Mouse (Mus musculus) neural tube, embryonic 11.5 days (tissue): ENCODE data around the gene Mllt1. TPM values are rescaled to one million over a fixed set of nuclear protein-coding genes. Genes with fewer than 3 reads are reported as not detected.

Experiments
- ATAC-seq: fragments of 200-750 bp; cut with Nextera tagmentation; 2 replicates; pipeline ENCODE4 v1.8.0; 2017; ENCODE audit warnings: moderate number of reproducible peaks, mild to moderate bottlenecking, moderate TSS enrichment, moderate library complexity; ENCODE audit not compliant: insufficient read depth, low FRiP score, low TSS enrichment
- DNase-seq: peaks from one replicate; pipeline ENCODE4 v3.0.0-alpha.2; 2015; ENCODE audit warnings: low spot score
- H3K27ac ChIP-seq: fragments of 300-500 bp; sonication (generic); 2 replicates; pipeline ENCODE4 v1.5.1; 2014; ENCODE audit warnings: low read depth, mild to moderate bottlenecking, low read length
- H3K27me3 ChIP-seq: fragments of 300-500 bp; sonication (generic); 2 replicates; pipeline ENCODE4 v1.6.1; 2014; ENCODE audit warnings: mild to moderate bottlenecking, low read length, mixed read lengths; ENCODE audit not compliant: control insufficient read depth, insufficient read depth
- H3K36me3 ChIP-seq: fragments of 300-500 bp; sonication (generic); 2 replicates; pipeline ENCODE4 v1.6.1; 2014; ENCODE audit warnings: mild to moderate bottlenecking, low read length, moderate library complexity, mixed read lengths; ENCODE audit not compliant: control insufficient read depth, insufficient read depth
- H3K4me1 ChIP-seq: fragments of 300-500 bp; sonication (generic); 2 replicates; pipeline ENCODE4 v1.6.1; 2014; ENCODE audit warnings: low read length, mixed read lengths; ENCODE audit not compliant: control insufficient read depth, insufficient read depth
- H3K4me2 ChIP-seq: fragments of 300-500 bp; sonication (generic); 2 replicates; pipeline ENCODE4 v1.6.1; 2014; ENCODE audit warnings: low read depth, mild to moderate bottlenecking, moderate library complexity
- H3K4me3 ChIP-seq: fragments of 300-500 bp; sonication (generic); 2 replicates; pipeline ENCODE4 v1.5.1; 2014; ENCODE audit warnings: low read depth, low read length
- H3K9ac ChIP-seq: fragments of 300-500 bp; sonication (generic); 2 replicates; pipeline ENCODE4 v1.6.1; 2014; ENCODE audit warnings: mild to moderate bottlenecking, low read length
- H3K9me3 ChIP-seq: fragments of 300-500 bp; sonication (generic); 2 replicates; pipeline ENCODE4 v1.6.1; 2016; ENCODE audit warnings: low read length; ENCODE audit not compliant: control insufficient read depth
- WGBS: fragments of 180-500 bp; shearing (Covaris S2); extraction: QIAGEN DNeasy Blood & Tissue Kit; methylation state at CpG from one replicate; pipeline ENCODE4 v1.1.7; 2014; 5-methylcytosine and 5-hydroxymethylcytosine counted together
- polyA plus RNA-seq: library from polyadenylated mRNA; unstranded; fragments of >200 nt; fragmentation: Nextera tagmentation; extraction: Ambion mirVana; gene quantifications from 2 replicates; pipeline ENCODE4 v1.2.1, GENCODE M21; 2014

Gene Mllt1
- polyA plus RNA-seq, 1 experiment from 2014 or later, result 31.2 TPM

DNA sequence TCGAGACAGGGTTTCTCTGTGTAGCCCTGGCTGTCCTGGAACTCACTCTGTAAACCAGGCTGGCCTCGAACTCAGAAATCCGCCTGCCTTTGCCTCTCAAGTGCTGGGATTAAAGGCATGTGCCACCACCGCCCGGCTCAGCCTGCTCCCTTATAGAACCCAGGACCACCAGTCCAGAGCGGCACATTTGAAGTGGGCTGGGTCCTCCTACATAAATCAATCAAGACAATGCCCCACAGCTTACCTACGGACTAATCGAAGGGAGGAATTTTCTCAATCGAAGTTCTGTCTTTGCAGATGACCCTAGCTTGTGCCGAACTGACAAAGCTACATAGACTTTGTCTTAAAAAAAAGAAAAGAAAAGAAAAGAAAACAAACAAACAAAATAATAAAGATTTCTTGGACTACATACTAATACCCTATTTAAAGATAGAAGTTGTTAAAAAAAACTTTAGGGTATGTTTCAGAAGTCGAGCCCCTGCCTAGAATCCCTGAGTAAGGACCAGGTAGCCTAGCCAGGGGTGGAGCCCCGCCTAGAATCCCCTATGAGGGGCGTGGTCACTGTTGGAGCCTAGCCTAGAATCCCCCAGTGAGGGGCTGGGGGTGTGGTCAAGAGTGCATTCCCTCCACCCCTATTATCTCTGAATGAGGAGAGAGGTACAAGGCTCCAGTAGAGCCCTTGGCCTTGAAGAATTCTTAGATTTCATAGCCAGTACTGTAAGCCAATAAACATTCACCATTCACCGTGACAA lies 38.9 kb upstream of the Mllt1 start:
- no peak for ATAC-seq

DNA sequence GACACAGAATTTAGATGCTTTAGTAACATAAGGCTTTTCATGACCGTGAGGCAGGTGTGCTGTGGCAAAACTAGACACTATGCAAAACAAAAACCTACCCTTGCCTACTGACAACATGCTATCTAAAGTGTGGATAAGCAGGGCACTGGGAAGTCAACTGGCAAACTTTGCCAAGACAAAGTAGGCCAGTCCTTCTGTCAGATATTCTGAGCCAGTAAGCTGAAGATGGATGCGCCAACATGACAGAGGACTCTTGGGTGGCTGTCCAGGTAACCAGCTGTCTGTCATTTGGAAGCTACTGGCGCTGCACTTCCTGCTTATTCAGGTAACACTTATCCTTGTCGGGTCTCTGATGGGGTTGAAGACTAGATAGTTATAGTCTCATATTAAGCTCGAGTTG lies 34.9 kb upstream of the Mllt1 start:
- Histone ChIP-seq H3K9ac (no peak overlapping the region), H3K9me3 (no peaks in the 10 kb centered on the region), H3K4me3 (no peak overlapping the region), H3K4me1 (no peaks in the 10 kb centered on the region), H3K27me3 (no peaks in the 10 kb centered on the region), H3K27ac (no peak overlapping the region), H3K36me3 (no peaks in the 10 kb centered on the region), H3K4me2 (no peak overlapping the region)
- DNase-seq, result no peak
- 72% methylated on average over 5 of the region's 5 CpGs for WGBS
- ATAC-seq, result no peak

More for the DNA sequence above, 38.9 kb upstream of the Mllt1 start:
- Histone ChIP-seq H3K27ac (no peak overlapping the region), H3K4me1 (no peaks in the 10 kb centered on the region), H3K9ac (no peak overlapping the region), H3K36me3 (no peaks in the 10 kb centered on the region), H3K9me3 (no peaks in the 10 kb centered on the region), H3K4me2 (no peak overlapping the region), H3K27me3 (no peaks in the 10 kb centered on the region), H3K4me3 (no peak overlapping the region)
- DNase-seq, result no peak
- WGBS, result 66% methylated on average over 13 of the region's 14 CpGs

DNA sequence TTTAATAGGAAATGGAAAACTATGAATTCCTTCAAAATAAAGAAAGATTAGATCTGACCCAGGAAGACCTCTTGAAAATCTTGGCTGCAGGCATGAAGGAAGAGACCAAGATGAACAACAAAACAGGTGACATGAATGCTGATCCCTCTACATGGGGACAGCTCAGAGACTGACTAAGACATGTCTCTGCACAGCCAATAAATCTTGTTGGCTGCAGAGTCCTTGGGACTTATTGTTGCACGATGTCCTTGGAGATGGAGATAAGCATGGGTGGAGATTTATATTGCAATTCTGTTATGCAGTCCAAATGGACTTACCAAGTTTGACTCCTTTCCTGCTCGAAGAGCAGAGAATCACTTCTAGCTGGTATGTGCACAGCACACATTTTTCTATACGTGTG lies 34.1 kb upstream of the Mllt1 start:
- H3K4me3 ChIP-seq, result no peak overlapping the region
- no peaks in the 10 kb centered on the region for H3K36me3 ChIP-seq
- no peak overlapping the region for H3K4me2 ChIP-seq
- 70% methylated on average over 3 of the region's 3 CpGs for WGBS
- H3K27me3 ChIP-seq, result no peaks in the 10 kb centered on the region
- H3K9ac ChIP-seq, result no peak overlapping the region
- no peaks in the 10 kb centered on the region for H3K4me1 ChIP-seq
- no peak overlapping the region for H3K27ac ChIP-seq
- no peaks in the 10 kb centered on the region for H3K9me3 ChIP-seq
- ATAC-seq, result no peak
- no peak for DNase-seq

GRCm38 (mm10) chr17:56963646-56964045 lies 28.4 kb upstream of the Mllt1 start:
- no peak overlapping the region for H3K9ac ChIP-seq
- no peaks in the 10 kb centered on the region for H3K4me1 ChIP-seq
- no peak for DNase-seq

GRCm38 (mm10) chr17:56962642-56963405 lies 27.6 kb upstream of the Mllt1 start:
- 83% methylated on average over 5 of the region's 5 CpGs for WGBS
- H3K4me2 ChIP-seq, result no peak overlapping the region

More at GRCm38 (mm10) chr17:56963646-56964045, 28.4 kb upstream of the Mllt1 start:
- Histone ChIP-seq H3K36me3 (no peaks in the 10 kb centered on the region), H3K4me2 (no peak overlapping the region), H3K27me3 (no peaks in the 10 kb centered on the region), H3K27ac (no peak overlapping the region), H3K4me3 (no peak overlapping the region), H3K9me3 (no peaks in the 10 kb centered on the region)
- no peak for ATAC-seq
- 81% methylated on average over 6 of the region's 6 CpGs for WGBS

DNA sequence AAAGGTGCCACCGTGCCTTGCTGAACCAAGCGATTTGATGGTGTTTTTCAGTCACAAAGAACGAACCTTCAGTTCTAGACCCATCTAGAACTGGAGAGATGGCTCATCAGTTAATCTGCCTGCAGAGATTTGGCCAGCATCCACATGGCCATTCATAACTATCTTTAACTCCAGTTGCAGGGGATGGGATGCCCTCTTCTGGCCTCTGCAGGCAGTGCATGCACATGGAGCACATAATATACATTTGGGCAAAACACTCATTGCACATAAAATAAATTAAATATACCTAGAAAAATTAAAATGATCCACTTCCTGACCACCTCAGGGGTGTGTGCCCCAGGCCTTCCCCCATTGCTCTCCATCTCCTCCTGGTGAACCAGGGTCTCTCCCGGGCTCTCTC lies 26.7 kb upstream of the Mllt1 start:
- no peaks in the 10 kb centered on the region for H3K9me3 ChIP-seq
- H3K4me2 ChIP-seq, result no peak overlapping the region
- H3K9ac ChIP-seq, result no peak overlapping the region
- DNase-seq (no peak), ATAC-seq (no peak)
- H3K4me3 ChIP-seq, result no peak overlapping the region
- no peaks in the 10 kb centered on the region for H3K4me1 ChIP-seq
- 90% methylated on average over 4 of the region's 4 CpGs for WGBS
- H3K27ac ChIP-seq, result no peak overlapping the region
- H3K27me3 ChIP-seq, result no peaks in the 10 kb centered on the region
- H3K36me3 ChIP-seq, result no peaks in the 10 kb centered on the region

More at GRCm38 (mm10) chr17:56962642-56963405, 27.6 kb upstream of the Mllt1 start:
- H3K27ac ChIP-seq, result no peak overlapping the region
- ATAC-seq (no peak), DNase-seq (no peak)
- H3K27me3 ChIP-seq, result no peaks in the 10 kb centered on the region
- H3K9ac ChIP-seq, result no peak overlapping the region
- no peaks in the 10 kb centered on the region for H3K36me3 ChIP-seq
- H3K4me3 ChIP-seq, result no peak overlapping the region
- H3K9me3 ChIP-seq, result no peaks in the 10 kb centered on the region
- no peaks in the 10 kb centered on the region for H3K4me1 ChIP-seq

- Histone ChIP-seq H3K9ac (no peak overlapping the region), H3K36me3 (no peaks in the 10 kb centered on the region), H3K4me3 (no peak overlapping the region), H3K4me2 (no peak overlapping the region), H3K9me3 (no peaks in the 10 kb centered on the region), H3K27me3 (no peaks in the 10 kb centered on the region), H3K27ac (no peak overlapping the region), H3K4me1 (no peaks in the 10 kb centered on the region)
- no peak for DNase-seq
- no peak for ATAC-seq
- 85% methylated on average over 4 of the region's 4 CpGs for WGBS
Observed at GRCm38 (mm10) chr17:56958667-56959066, 23.5 kb upstream of the Mllt1 start.

GRCm38 (mm10) chr17:56957763-56958429 lies 22.7 kb upstream of the Mllt1 start:
- H3K4me2 ChIP-seq, result no peak overlapping the region
- no peak for DNase-seq

More at GRCm38 (mm10) chr17:56957763-56958429, 22.7 kb upstream of the Mllt1 start:
- no peak overlapping the region for H3K9ac ChIP-seq
- H3K27me3 ChIP-seq, result no peaks in the 10 kb centered on the region
- H3K4me1 ChIP-seq, result no peaks in the 10 kb centered on the region
- no peak overlapping the region for H3K27ac ChIP-seq
- H3K36me3 ChIP-seq, result no peaks in the 10 kb centered on the region
- 35% methylated on average over 11 of the region's 11 CpGs for WGBS
- no peaks in the 10 kb centered on the region for H3K9me3 ChIP-seq
- ATAC-seq, result no peak
- no peak overlapping the region for H3K4me3 ChIP-seq
